Mouse (Mus musculus) left cerebral cortex, adult 2 months (tissue): ENCODE measurements at regions not wholly inside any gene's neighbourhood (a gene's known extent, or its start where the extent isn't known, plus 50 kb on each side); places are given as distances from the start of the nearest gene placed in this dataset.

Experiments
- DNase-seq, 2 experiments: peaks; one replicate each; pipeline ENCODE4 v3.0.0; 2021 to 2022; ENCODE audit warnings: low spot score in 2 of 2, mixed read lengths in 1 of 2; ENCODE audit errors: extremely low spot score in 1 of 2
- H3K27ac ChIP-seq: fragments of 200-600 bp; 2 replicates; pipeline ENCODE4 v1.8.1; 2022
- H3K4me3 ChIP-seq: fragments of 200-600 bp; 2 replicates; pipeline ENCODE4 v1.8.1; 2022
- CTCF ChIP-seq: fragments of 200-600 bp; IDR thresholded peaks from 2 replicates; pipeline ENCODE4 v1.8.1; 2022; ENCODE audit warnings: antibody characterized with exemption, mild to moderate bottlenecking, moderate library complexity
- intact Hi-C: fragments of 180-260 bp; cut with DNase I; formaldehyde crosslinking; loops from one replicate; pipeline ENCODE4 v1.15.1; 2025

DNA sequence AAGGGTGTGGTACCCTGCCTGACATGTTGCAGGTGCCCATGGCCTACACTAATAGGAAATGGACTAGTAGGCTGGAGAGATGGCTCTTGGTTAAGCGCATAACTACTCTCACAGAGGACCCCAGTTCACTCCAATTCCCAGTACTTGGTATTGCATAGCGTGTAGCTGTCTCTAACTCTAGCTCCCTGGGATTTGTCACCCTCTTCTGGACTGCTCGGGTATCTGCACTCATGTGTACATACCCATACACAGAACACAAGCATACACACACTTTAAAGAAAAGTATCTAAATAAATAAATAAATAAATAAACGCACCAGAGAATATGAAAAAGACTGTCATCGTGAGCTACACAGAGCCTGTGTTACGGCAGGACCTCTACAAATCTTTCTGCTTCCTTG lies 143.8 kb upstream of the Mycn start:
- no peak for DNase-seq
- H3K27ac ChIP-seq = no peak overlapping the region
- no peak overlapping the region for H3K4me3 ChIP-seq
- intact Hi-C loops = no loop called here
- TF ChIP-seq CTCF = no peak; the same call in 1 of the 2 replicates

GRCm38 (mm10) chr12:13083337-13084054 lies 141.8 kb upstream of the Mycn start:
- H3K27ac ChIP-seq = no peak overlapping the region
- intact Hi-C loops = no loop called here
- no peak overlapping the region for H3K4me3 ChIP-seq
- peak in 1 of 2 experiments; percentile 23 for DNase-seq
- no peak for TF ChIP-seq CTCF

DNA sequence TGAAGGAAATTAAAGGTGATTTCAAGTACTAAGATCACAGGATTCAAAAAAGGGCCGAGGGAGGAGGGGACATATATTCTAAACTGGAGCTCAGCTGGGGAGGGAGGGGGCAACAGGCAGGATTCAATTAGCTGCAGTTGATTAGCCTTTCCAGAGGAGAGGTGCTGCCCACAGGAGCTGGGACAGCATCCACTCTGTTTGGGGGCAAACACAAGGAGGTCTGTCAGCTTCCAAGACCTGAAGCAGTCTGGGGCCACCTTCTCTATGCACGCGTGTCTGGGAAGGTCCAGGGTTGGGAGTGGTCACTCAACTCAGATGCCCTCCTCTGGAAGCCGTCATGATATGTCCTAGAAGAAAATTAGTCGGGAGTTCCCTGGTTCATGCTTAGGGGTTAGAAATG lies 139.1 kb upstream of the Mycn start:
- no peak for TF ChIP-seq CTCF
- H3K4me3 ChIP-seq = no peak overlapping the region
- DNase-seq = no peak
- H3K27ac ChIP-seq = no peak overlapping the region
- intact Hi-C loops = no loop called here

- no peak for TF ChIP-seq CTCF
- intact Hi-C loops = no loop called here
- DNase-seq = no peak
- Histone ChIP-seq H3K4me3 (no peak overlapping the region), H3K27ac (peak overlapping the region; percentile 28; the same call in 1 of the 2 replicates)
These were observed 138.1 kb upstream of the Mycn start for GRCm38 (mm10) chr12:13079832-13080231.

DNA sequence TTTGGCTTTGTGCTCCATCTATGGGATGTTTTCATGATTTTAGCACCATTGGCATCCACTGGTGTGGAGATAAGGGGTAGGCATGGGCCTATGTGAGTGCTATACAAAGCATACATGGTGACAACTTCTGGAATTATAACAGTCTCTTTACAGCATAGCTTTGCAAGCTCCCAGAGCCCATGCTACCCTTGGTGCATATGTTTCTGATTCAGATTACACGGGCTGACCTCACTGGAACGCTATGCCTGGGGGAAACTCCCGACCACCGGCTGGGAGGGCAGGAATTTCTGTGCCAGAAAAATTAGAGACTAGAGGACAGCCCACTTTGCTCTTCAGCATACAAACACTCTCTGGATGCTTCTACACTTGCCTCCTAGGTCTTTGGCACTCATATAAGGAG lies 136.0 kb upstream of the Mycn start:
- TF ChIP-seq CTCF = no peak
- DNase-seq = no peak
- intact Hi-C loops = no loop called here
- Histone ChIP-seq H3K4me3 (no peak overlapping the region), H3K27ac (no peak overlapping the region)

- no peak overlapping the region for H3K4me3 ChIP-seq
- no peak for DNase-seq
- no peak for TF ChIP-seq CTCF
- H3K27ac ChIP-seq = no peak overlapping the region
- intact Hi-C loops = no loop called here
These were observed 135.1 kb upstream of the Mycn start for GRCm38 (mm10) chr12:13076699-13077287.

DNA sequence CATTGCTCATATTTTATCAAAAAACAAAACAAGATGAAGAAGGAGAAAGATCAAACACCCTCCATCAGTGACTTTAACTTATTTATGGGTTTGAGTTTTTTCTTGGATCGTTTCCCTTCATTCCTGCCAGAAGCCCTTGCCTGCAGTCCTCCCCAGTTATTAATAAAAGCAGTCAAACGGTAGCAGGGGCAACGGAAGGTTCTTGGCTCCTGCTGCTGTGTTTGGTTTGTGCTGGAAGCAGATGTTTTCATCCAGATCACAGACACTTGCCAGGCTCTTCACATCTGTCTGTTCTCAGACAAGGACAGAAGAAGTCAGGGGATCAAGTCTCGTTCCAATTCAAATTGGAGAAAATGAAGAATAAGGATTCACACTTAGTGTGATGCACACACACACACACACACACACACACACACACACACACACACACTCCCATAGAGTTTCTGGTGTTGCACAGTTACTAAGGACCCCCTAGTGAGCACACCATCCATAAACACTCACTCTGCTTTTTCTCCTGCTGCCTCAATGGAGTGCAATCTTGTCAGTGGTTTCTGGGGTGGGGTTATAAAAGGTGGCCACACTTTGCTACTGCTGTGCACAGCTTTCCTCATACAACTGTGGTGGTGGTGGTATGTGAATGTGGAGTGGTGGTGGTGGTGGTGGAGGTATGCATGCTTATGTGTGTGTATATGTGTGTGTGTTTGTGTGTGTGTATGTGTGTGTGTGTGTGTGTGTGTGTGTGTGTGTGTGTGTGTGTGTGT lies 131.6 kb upstream of the Mycn start:
- no peak for DNase-seq
- no peak for TF ChIP-seq CTCF
- H3K4me3 ChIP-seq = no peak overlapping the region
- intact Hi-C loops = no loop called here
- no peak overlapping the region for H3K27ac ChIP-seq

DNA sequence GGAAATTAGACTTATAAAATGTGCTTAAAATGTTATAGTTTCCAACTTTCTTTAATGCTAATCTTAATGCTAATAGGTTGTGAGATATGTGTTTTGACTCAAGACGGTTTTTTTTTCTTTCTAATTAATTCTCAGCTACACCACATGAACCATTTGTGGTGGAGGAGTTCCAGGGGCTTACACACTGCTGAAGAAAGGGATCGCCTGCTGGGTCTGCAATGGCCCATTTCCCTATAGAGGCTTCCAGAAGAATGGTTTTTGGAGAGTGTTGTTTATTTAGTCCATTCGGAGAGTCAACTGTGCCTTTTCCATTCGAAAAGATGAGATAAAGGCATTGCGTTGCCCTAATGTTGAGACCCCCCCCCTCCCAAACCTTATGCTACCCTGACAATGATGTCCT lies 125.6 kb upstream of the Mycn start:
- Histone ChIP-seq H3K27ac (no peak overlapping the region), H3K4me3 (no peak overlapping the region)
- DNase-seq = no peak
- intact Hi-C loops = no loop called here
- no peak for TF ChIP-seq CTCF

DNA sequence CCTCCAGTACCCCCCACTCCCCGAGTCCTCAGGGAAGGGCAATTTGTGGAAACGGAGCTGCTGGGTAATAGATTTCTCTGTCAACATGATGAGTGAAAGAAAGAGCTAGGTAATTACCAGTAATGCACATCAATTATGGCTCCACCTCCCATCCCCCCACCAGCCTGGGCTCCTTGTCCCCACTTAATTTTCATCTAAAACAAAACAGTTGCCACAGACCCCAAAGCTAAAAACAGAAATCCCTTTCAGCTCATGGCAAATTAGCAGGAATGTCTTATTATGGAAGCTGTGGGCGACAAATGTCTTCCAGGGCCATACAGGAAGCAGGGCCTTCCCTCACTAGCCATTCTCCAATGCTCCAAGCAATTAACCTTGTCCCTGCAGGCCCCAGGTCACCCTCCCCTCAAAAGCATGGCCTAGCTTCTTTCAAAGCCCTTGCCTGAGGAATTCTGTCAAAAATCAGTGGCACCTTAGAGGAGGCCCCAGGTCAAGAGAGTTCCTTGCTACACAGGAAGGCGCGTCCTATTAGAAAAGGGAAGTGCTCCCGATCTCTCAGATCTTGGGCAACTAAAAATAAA lies 125.0 kb upstream of the Mycn start:
- Histone ChIP-seq H3K4me3 (no peak overlapping the region), H3K27ac (no peak overlapping the region)
- TF ChIP-seq CTCF = no peak
- no peak for DNase-seq
- intact Hi-C loops = no loop called here

DNA sequence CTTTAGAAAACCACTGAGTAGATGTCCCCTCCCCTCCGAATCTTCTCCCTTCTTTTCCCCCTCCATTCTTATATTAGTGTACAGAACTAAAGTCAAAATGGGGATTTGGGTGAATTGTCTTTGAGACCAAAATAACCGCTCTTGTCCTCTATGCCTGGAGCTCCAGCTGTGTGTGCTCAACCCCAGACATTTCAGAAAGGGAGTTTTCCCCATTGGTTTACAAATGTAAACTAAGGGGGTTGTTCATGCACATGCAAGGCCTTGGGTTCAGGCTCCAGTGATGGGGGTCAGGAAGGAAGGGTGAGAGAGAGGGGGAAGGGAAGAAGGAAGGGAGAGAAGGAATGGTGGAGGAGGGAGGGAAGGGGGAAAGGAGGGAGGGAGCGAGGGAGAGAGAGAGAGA lies 117.8 kb upstream of the Mycn start:
- Histone ChIP-seq H3K27ac (no peak overlapping the region), H3K4me3 (no peak overlapping the region)
- intact Hi-C loops = no loop called here
- DNase-seq = no peak
- TF ChIP-seq CTCF = no peak

- TF ChIP-seq CTCF = no peak
- DNase-seq = no peak
- Histone ChIP-seq H3K4me3 (no peak overlapping the region), H3K27ac (no peak overlapping the region)
- intact Hi-C loops = no loop called here
These were observed 114.5 kb upstream of the Mycn start for GRCm38 (mm10) chr12:13056246-13056645.

DNA sequence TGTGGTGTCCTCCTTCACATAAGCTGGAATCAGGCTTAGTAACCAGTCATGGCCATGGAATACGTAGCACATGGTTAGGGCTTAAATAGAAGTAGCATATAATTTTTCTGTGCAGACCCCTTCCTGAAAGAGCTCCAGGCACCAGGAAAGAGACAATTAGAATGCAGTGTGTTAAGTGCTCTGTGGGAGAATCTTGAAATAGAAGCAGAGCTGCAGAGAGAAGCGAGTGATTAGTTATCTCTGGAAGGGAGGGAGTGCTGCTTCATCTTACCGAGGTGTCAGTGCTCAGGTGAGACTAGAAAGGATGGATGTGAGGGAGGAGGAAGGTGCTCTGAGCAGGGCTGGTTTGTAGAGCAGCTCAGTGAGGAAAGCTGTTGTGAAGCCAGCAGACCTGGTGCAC lies 112.9 kb upstream of the Mycn start:
- no peak for TF ChIP-seq CTCF
- intact Hi-C loops = loop anchor here (2.0 kb wide), 1 partner anchor 158 kb away; no protein-coding TSS in a partner anchor
- DNase-seq = peak in 1 of 2 experiments; percentile 15
- Histone ChIP-seq H3K4me3 (no peak overlapping the region), H3K27ac (peak overlapping the region; percentile 47)
